Mouse (Mus musculus): ENCODE data around the gene Daam2.

Daam2 gene

GRCm38 (mm10) chr17:49563830-49564470, at the start of gene Daam2:
Gene Daam2 (minus strand): TSS chr17:49564343.
- no peak for DNase-seq (ENCODE audit: low spot score in 2 of 2)

DNA sequence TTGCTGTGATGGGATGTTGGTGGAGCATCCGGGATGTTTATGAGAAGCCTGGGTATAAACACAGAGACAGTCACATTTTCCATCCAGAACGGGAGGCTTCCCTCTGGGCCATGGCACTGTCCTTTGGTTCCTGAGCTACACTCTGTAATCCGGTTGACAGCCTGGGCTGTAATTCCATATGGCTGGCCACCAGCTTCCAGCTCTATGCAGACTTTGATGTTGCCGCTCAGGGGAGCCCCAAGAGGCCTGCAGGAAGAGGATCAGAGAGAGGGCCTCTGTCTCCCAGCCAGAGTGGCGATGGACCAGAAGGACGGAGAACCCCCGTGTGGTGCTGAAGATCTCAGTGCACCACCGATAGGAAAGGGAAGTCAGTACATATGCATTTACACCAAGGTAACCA, 46.2 kb upstream of the Daam2 start:
- DNase-seq (ENCODE audit: low spot score in 2 of 2) = no peak

DNA sequence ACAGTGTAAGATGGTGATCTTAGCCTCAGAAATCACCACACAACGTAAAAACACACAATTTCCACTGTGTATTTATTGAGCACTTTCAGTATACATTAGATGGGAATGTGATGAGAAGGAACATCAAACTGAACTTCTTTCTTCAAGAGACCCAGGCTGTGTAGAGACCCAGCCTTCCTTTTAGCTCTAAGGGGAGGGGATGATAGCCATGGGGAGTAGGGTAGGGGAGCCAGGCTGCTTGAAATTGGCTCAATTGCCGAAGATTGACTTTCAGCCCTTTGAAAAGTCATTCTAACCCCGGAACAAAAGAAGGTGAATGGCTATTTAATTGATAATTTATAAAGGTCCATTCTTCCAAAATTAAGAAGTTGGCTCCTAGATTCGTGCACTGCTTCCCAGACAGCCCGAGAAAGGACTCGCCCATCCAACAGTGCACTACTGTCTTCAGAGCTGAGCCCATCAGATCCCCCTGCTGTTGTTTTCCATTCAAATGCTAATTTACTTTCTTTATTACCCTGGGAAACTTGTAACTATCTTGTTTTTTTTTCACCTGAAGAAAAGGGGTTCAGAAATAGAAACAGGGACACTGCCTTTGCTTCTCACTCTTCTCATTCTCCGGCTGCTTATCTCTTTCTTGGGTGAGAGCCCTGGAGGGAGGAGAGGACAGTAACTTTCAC, 43.3 kb upstream of the Daam2 start:
- DNase-seq (ENCODE audit: low spot score in 2 of 2) = no peak

DNA sequence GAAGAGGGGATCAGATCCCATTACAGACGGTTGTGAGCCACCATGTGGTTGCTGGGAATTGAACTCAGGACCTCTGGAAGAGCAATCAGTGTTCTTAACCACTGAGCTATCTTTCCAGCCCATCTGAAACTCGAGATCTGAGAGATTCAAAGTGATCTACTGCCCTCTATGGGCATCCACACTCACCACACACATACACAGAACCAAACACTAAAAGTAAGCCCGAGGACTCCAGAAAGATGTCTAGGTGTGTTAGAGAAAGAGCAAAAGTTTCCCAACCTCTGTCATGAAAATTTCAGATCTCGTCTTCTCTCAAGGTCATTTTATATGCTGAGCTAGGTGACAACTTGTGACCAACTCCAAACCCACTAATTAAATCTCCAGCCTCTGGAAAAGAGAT, 41.3 kb upstream of the Daam2 start:
- no peak for DNase-seq (ENCODE audit: low spot score in 2 of 2)

DNA sequence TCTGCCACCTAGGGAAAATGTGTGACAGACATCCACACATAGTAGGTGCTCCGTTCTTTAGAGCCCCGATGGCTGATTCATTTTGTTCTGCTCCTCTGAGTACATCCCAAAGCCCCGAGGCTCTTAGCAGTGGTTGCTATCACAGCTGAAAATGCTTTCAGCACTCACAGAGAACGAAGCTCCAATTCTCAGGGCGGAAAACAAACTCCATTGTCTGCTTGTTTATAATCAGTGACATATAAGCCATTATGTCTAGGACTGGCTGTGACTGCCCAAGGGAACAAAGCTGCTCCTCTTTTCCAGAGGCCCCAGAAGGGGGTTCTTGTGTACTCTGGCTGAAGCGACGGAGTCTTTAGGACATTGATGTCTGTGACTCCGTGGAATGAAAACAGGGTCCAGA, 25.9 kb upstream of the Daam2 start:
- no peak for DNase-seq (ENCODE audit: low spot score in 2 of 2)

DNA sequence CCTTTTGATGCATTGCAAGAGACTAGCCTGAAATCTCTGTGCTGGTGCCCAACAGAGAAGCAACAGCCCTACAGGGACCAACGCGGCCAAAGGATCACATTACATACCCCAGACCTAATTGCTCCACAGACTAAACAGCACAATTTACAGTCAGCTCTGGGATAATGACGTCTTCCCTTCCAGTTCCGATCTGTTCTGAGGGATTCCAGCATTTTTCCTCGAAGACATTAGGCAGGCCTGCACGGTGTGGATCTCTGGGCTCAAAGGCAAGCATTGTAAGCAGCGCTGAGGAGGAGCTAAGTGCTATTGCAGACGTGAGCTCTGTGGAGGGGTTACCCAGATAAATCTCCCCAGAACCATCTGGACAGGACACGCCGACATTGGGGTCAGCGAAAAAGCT, 18.3 kb upstream of the Daam2 start:
- no peak for DNase-seq (ENCODE audit: low spot score in 2 of 2)

DNA sequence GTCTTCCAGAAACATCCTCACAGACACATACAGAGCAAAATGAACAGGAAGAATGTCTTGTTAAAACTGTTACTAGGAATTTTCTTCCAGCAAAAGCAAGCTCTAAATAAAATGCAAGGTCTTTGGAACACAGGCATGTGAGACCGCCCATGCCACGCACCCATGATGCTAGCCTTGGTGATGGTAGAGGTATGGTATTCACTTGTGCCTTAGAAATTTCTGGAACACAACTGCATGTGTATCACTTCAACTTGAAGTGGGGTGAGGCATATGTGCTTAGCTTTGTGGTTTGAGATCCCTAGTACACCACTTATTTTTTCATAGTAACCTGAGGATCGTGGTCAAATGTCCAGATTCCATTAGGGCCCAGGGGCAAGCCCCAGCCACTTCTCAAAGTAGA, 13.2 kb upstream of the Daam2 start:
- no peak for DNase-seq (ENCODE audit: low spot score in 2 of 2)

GRCm38 (mm10) chr17:49568717-49569116, 4.6 kb upstream of the Daam2 start:
- DNase-seq (ENCODE audit: low spot score in 2 of 2) = no peak

DNA sequence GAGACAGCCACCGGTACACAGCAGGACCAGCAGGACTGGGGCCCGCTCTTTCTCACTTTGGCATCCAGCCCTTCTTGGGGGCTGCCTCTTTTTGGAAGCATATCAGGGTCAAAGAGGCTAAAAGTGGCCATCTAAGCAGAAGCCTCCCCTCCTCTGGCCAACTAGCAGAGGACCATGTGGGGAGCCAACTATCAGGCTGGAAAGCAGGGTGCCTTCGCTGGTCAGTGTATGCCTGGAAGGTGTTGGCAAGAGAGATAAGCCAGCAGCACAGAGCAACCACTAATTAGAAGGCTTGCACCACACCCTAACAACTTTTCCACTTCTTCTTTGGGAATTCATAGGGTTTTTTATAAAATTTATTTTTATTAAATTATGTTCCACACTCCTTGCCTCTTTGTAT, 346 bp upstream of the Daam2 start:
- DNase-seq (ENCODE audit: low spot score in 2 of 2) = no peak

- DNase-seq (ENCODE audit: low spot score in 2 of 2) = no peak
These were observed 745 bp downstream of the Daam2 start for GRCm38 (mm10) chr17:49563416-49563780.

DNA sequence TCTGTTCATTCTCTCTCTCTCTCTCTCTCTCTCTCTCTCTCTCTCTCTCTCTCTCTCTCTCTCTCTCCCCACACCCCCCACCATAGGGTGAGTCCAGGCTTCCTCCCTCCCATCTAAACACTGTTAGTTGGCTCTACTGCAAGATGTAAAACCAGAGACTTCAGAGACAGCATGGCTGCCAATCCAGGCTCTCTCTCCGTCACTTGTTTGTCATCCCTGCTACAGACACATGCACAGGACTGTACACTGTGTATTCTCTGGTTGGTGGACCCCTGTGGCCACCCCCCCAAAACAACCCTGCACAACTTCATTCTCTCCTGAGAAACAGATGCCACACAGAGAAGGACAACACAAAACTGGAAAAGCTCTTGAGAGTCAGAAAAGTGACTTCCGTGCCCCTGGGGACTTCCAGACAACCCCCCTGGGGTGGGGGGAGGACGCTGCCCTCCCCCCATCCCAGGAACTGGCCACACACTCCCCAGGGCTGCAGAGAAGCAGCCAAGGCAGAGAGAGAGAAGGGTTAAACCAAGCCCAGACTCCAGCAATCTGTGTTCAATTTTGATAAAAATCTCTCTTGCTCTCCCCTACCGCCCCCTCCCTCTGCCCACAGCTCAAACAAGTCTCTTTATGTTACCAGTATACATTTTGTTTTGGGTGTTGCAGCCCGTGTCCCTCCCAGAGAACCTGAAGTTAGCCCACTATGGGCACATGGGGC, 1.3 kb downstream of the Daam2 start:
- DNase-seq (ENCODE audit: low spot score in 2 of 2) = no peak

DNA sequence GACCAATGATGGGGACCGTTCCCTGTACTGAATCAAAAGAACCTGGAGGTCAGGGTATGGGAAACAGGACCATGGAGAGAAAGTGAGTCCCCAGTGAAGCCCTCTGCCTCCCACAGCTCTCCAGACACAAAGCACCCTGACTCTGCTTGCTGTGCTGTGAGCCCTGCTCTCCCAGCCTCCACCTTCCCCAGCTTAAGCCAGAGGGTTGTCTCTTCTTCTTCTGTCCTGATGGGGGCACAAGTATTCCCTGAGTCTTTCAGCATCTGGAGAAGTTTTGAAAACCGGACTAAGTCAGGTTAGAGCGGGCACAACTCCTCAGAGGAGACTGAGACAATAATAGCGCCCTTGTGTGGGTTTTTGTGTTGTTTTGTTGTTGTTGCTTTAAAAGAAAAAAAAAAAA, 2.2 kb downstream of the Daam2 start:
- DNase-seq (ENCODE audit: low spot score in 2 of 2) = no peak

DNA sequence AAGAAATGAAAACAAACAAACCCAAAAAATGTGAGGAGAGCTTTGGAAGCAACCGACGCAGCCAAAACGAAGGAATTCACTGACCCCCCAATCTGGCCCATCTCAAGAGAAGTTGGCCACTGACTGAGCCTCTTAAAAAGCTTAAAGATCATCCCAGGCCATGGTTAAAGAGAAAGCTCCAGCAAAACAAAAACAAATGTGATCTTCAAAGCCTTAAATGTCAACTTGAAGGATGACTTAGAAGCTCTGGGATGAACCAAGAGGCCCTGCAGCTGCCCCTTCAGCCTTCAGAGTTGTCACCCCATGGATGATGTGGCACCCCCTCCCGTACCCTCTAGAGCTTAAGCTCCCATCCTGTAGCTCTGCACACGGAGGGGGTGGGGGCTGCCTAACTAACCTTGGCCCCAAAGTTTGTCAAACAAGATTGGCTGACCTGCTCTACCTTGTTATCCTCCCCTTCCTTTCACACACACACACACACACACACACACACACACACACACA, 4.3 kb downstream of the Daam2 start:
- no peak for DNase-seq (ENCODE audit: low spot score in 2 of 2)

GRCm38 (mm10) chr17:49556169-49556568, 8.0 kb downstream of the Daam2 start:
- no peak for DNase-seq (ENCODE audit: low spot score in 2 of 2)

DNA sequence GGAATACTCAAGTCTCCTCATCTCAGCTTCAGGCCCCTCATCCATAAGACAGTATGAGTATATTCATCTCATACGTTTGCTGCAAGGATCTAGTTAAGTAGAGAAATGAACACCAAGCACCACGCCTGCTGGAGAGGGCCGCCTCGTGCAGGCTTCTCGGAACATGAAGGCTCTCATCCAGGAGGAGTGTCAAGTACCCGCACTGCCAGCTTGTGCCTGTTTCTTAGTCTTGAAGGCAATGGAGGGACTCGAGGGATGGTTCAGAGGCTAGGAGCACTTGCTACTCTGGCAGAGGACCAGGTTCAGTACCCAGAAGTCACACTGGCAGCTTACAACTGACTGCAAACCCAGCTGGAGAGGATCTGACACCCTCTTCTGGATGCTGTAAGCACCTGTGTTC, 12.2 kb downstream of the Daam2 start:
- no peak for DNase-seq (ENCODE audit: low spot score in 2 of 2)

- no peak for DNase-seq (ENCODE audit: low spot score in 2 of 2)
These were observed 12.7 kb downstream of the Daam2 start for GRCm38 (mm10) chr17:49551465-49551864.

DNA sequence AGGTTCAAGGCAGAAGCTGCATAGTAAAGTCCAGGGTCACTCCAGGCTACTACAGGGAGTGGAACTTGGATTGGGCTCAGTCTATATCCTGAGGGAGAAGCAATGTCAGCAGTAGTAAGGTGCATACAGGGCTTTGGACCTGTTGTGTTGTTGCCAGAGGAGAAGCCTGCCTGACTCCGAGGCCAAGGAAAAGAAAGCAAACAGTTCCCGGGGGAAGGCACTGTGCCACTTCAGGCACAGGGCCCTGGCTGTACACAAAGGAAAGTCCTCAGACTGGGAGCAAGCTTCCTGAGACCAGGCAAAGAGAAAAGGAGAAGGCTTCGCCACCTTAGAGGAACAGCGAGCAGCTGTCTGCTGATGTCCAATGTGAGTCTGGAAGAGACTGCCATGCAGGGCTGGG, 18.1 kb downstream of the Daam2 start:
- DNase-seq (ENCODE audit: low spot score in 2 of 2) = no peak

DNA sequence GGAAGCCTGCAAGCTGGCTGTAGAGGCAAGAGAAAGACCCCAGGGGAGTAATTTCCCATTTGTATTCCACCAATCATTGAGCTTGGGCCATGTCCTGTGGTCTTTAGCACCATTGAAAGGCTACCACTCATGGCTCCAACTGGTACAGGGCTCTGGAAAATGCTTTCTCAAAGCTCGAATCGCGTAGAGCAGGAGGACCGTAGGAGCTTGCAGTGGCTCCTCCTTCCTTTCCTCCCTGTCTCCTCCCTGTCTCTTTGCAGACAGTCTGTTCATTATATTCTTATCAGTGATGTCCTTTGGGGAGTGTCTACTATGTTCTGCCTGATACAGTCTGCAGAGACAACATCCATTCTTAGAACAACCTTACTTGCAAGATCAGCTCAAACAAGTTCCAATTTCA, 18.7 kb downstream of the Daam2 start:
- no peak for DNase-seq (ENCODE audit: low spot score in 2 of 2)

DNA sequence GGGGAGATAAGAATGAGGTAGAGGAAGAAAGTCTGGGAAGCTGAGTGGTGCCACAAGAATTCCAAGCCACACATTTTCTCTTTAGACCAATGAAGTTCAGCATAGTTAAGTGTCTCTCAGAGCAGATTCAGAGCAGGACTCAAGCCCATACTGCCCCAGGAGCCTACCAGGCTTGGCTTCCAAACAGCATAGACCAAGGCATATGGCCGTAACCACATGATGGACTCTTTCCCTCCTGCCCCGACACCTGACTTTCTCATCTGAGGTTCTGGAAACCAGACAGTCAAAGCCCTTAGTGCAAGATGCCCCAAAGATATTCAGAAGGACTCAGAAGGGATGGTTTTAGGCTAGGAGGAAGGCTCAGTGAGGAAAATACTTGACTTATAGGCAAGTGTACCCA, 19.6 kb downstream of the Daam2 start:
- DNase-seq (ENCODE audit: low spot score in 2 of 2) = no peak

DNA sequence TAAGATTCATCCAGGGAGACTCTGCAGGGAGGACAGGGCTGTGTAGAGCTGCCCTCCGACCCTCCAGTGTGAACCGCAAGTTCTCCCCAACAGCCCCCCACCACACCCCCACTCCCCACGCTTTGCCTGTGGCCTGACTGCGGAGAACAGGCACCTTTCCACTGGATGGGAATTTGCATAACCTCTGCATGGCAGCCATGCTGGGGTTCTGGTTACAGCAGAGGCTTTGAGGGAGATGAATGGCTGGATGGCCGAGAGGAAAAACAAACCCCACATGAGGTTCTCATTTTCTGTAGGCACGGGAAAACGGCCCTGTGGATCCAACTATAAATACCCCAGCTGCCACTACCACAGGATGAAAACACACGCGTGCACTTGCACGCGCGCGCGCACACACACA, 23.4 kb downstream of the Daam2 start:
- DNase-seq (ENCODE audit: low spot score in 2 of 2) = no peak

GRCm38 (mm10) chr17:49539204-49539603, 24.9 kb downstream of the Daam2 start:
- no peak for DNase-seq (ENCODE audit: low spot score in 2 of 2)

- DNase-seq (ENCODE audit: low spot score in 2 of 2) = no peak
These were observed 28.6 kb downstream of the Daam2 start for GRCm38 (mm10) chr17:49535580-49535979.

- no peak for DNase-seq (ENCODE audit: low spot score in 2 of 2)
These were observed 29.9 kb downstream of the Daam2 start for GRCm38 (mm10) chr17:49534267-49534719.

Data from spleen, postnatal 4 days (tissue).